Mouse (Mus musculus) bone marrow, adult 2 months (tissue): ENCODE measurements around the gene Nipal3. TPM values are rescaled to one million over a fixed set of nuclear protein-coding genes. Genes with fewer than 3 reads are reported as not detected.

ENCODE experiments used
- H3K27ac ChIP-seq: fragments of 200-500 bp; 2 replicates; pipeline ENCODE4 v1.5.1; 2012; ENCODE audit warnings: low read depth, mild to moderate bottlenecking, control low read depth, inconsistent platforms, low read length; ENCODE audit not compliant: control insufficient read depth, poor library complexity, insufficient read depth
- H3K4me1 ChIP-seq: fragments of 200-500 bp; 2 replicates; pipeline ENCODE4 v1.6.1; 2011; ENCODE audit warnings: low read length; ENCODE audit not compliant: control insufficient read depth, insufficient read depth
- H3K4me3 ChIP-seq: fragments of 200-500 bp; replicated peaks from 2 replicates; pipeline ENCODE3; 2011; ENCODE audit warnings: mild to moderate bottlenecking, low read depth, low read length, control low read depth; ENCODE audit not compliant: control insufficient read depth
- CTCF ChIP-seq: fragments of 200-500 bp; IDR thresholded peaks from 2 replicates; pipeline ENCODE4 v1.5.1; 2011; ENCODE audit warnings: low read length, control low read depth; ENCODE audit not compliant: control insufficient read depth, insufficient read depth
- POLR2A ChIP-seq: fragments of 200-500 bp; IDR thresholded peaks from 2 replicates; pipeline ENCODE4 v1.6.1; 2011; ENCODE audit warnings: low read depth, mild to moderate bottlenecking, control low read depth, low read length, borderline replicate concordance; ENCODE audit not compliant: control insufficient read depth
- WGBS: fragments of 180-500 bp; shearing (Covaris S2); methylation state at CpG from one replicate; pipeline ENCODE4 v1.1.7; 2018; 5-methylcytosine and 5-hydroxymethylcytosine counted together
- polyA plus RNA-seq: library from polyadenylated mRNA; stranded (reverse); fragments of >200 nt; gene quantifications from 2 replicates; pipeline ENCODE4 v1.2.4, GENCODE M21; 2011; ENCODE audit warnings: low replicate concordance; ENCODE audit not compliant: missing spikeins, insufficient read depth, insufficient read length

The Nipal3 gene
- polyA plus RNA-seq, 1 experiment = 18.5 TPM

GRCm38 (mm10) chr4:135493691-135494520 is 932 bp downstream of the Nipal3 start:
- Histone ChIP-seq H3K4me1 (no peaks in the 10 kb centered on the region; the same call in 1 of the 2 replicates), H3K4me3 (peak overlapping the region; percentile 92), H3K27ac (peak overlapping the region; percentile 38)
- TF ChIP-seq POLR2A (no peak), CTCF (peak; percentile 29; the same call in 1 of the 2 replicates)
- under 1% methylated on average over 33 of the region's 33 CpGs for WGBS

- WGBS = 20% methylated on average over 4 of the region's 4 CpGs
- TF ChIP-seq CTCF = no peak
- no peak for TF ChIP-seq POLR2A
- Histone ChIP-seq H3K27ac (peak overlapping the region; percentile 14), H3K4me1 (no peaks in the 10 kb centered on the region; the same call in 1 of the 2 replicates), H3K4me3 (peak overlapping the region; percentile 92)
Observed at GRCm38 (mm10) chr4:135493271-135493670, 1.6 kb downstream of the Nipal3 start.

- Histone ChIP-seq H3K4me3 (no peak overlapping the region), H3K27ac (no peak overlapping the region), H3K4me1 (no peaks in the 10 kb centered on the region; the same call in 1 of the 2 replicates)
- 91% methylated on average over 7 of the region's 7 CpGs for WGBS
- no peak for TF ChIP-seq POLR2A
- TF ChIP-seq CTCF = no peak
Observed at GRCm38 (mm10) chr4:135489256-135489655, 5.6 kb downstream of the Nipal3 start.

GRCm38 (mm10) chr4:135486352-135486751 is 8.5 kb downstream of the Nipal3 start:
- H3K4me3 ChIP-seq = no peak overlapping the region
- no peak overlapping the region for H3K27ac ChIP-seq
- no peaks in the 10 kb centered on the region for H3K4me1 ChIP-seq
- TF ChIP-seq POLR2A (no peak), CTCF (no peak)
- WGBS = 92% methylated on average over 11 of the region's 11 CpGs

- Histone ChIP-seq H3K4me3 (no peak overlapping the region), H3K4me1 (no peaks in the 10 kb centered on the region), H3K27ac (no peak overlapping the region)
- WGBS = 82% methylated on average over 10 of the region's 10 CpGs
- TF ChIP-seq CTCF = no peak
Observed at GRCm38 (mm10) chr4:135485086-135485485, 9.8 kb downstream of the Nipal3 start.

- TF ChIP-seq POLR2A (no peak), CTCF (no peak)
- WGBS = 81% methylated on average over 9 of the region's 9 CpGs
- no peak overlapping the region for H3K27ac ChIP-seq
- no peaks in the 10 kb centered on the region for H3K4me1 ChIP-seq
- H3K4me3 ChIP-seq = no peak overlapping the region
Observed at GRCm38 (mm10) chr4:135480370-135480769, 14.5 kb downstream of the Nipal3 start.

- H3K4me3 ChIP-seq = no peak overlapping the region
- WGBS = 88% methylated on average over 10 of the region's 10 CpGs
- H3K4me1 ChIP-seq = no peaks in the 10 kb centered on the region
- TF ChIP-seq CTCF = no peak
- no peak for TF ChIP-seq POLR2A
- no peak overlapping the region for H3K27ac ChIP-seq
Observed at GRCm38 (mm10) chr4:135477851-135478250, 17.0 kb downstream of the Nipal3 start.

GRCm38 (mm10) chr4:135463406-135463805 is 31.4 kb downstream of the Nipal3 start:
- H3K4me3 ChIP-seq = no peak overlapping the region
- WGBS = 92% methylated on average over 11 of the region's 11 CpGs
- H3K4me1 ChIP-seq = no peaks in the 10 kb centered on the region
- no peak for TF ChIP-seq CTCF
- no peak for TF ChIP-seq POLR2A
- no peak overlapping the region; the same call in 1 of the 2 replicates for H3K27ac ChIP-seq
